Mouse (Mus musculus) lung, postnatal 0 days (tissue): ENCODE measurements at regions not wholly inside any gene's neighbourhood (a gene's known extent, or its start where the extent isn't known, plus 50 kb on each side); places are given as distances from the start of the nearest gene placed in this dataset.

ENCODE experiments used
- CTCF ChIP-seq: IDR thresholded peaks from 2 replicates; pipeline ENCODE4 v1.5.1; 2016; ENCODE audit warnings: antibody characterized with exemption, mild to moderate bottlenecking
- EP300 ChIP-seq: IDR thresholded peaks from 2 replicates; pipeline ENCODE4 v1.6.1; 2016; ENCODE audit warnings: antibody characterized with exemption, mild to moderate bottlenecking, control low read depth

- TF ChIP-seq CTCF (no peak), EP300 (no peak)
Measured at GRCm38 (mm10) chr16:19869425-19869824, 109.4 kb downstream of the B3gnt5 start.
